Mouse (Mus musculus) lung, postnatal 4 days (tissue): ENCODE data around the gene Vkorc1.
"Not testable (repeated sequence)": the region's sequence is repeated elsewhere in the genome, so short reads cannot be mapped to it uniquely, and the experiment has no call there.

Experiments
- DNase-seq, 2 experiments: peaks; one replicate each; pipeline ENCODE4 v3.0.0; 2021

Vkorc1 gene

DNA sequence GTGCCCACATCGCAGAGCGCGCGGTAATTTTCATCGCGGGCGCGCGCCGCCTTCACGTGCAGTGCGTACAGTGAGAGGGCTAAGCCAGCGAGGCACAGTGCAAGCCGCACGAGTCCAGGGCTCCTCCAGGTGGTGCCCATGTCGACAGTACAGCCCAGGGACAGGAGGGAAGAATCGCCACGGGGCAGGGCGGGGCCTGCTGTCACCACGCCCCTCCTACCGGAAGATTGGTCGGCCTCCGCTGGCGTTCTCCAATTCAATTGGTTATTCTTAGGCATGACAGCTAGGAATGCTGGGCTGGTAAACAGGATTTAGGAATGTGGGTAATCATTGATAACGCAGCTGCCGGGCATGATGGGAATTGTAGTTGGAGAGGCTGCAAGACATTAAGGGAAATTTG is at the start of gene Vkorc1, which contains the start of gene Gm21974:
Gene Vkorc1, minus strand, starts transcription at position 176 of the 400 bp plus-strand sequence.
Gene Gm21974, minus strand, starts transcription at position 13 of the 400 bp plus-strand sequence.
- DNase-seq = peak; percentile 95 to 98

GRCm38 (mm10) chr7:127944614-127945013 is 49.2 kb upstream of the Vkorc1 start:
- DNase-seq = peak; percentile 34 to 55

- DNase-seq = not testable (repeated sequence)
Observed at GRCm38 (mm10) chr7:127942097-127942496, 46.7 kb upstream of the Vkorc1 start.

- no peak for DNase-seq
Observed at GRCm38 (mm10) chr7:127936216-127936884, 40.9 kb upstream of the Vkorc1 start.

GRCm38 (mm10) chr7:127935748-127936159 is 40.3 kb upstream of the Vkorc1 start:
- no peak for DNase-seq

GRCm38 (mm10) chr7:127935028-127935722 is 39.8 kb upstream of the Vkorc1 start:
- peak; percentile 97 for DNase-seq

- peak in 1 of 2 experiments; percentile 18 for DNase-seq
Observed at GRCm38 (mm10) chr7:127934075-127934474, 38.7 kb upstream of the Vkorc1 start.

- peak; percentile 72 to 88 for DNase-seq
Observed at GRCm38 (mm10) chr7:127932273-127933031, 37.0 kb upstream of the Vkorc1 start.

GRCm38 (mm10) chr7:127931351-127932135 is 36.1 kb upstream of the Vkorc1 start:
- peak; percentile 69 to 84 for DNase-seq

GRCm38 (mm10) chr7:127930636-127931035 is 35.2 kb upstream of the Vkorc1 start:
- DNase-seq = no peak

GRCm38 (mm10) chr7:127929923-127930322 is 34.5 kb upstream of the Vkorc1 start, which contains the start of gene Prss8:
Gene Prss8 (minus strand): TSS chr7:127930104.
- DNase-seq = peak; percentile 80 to 90

DNA sequence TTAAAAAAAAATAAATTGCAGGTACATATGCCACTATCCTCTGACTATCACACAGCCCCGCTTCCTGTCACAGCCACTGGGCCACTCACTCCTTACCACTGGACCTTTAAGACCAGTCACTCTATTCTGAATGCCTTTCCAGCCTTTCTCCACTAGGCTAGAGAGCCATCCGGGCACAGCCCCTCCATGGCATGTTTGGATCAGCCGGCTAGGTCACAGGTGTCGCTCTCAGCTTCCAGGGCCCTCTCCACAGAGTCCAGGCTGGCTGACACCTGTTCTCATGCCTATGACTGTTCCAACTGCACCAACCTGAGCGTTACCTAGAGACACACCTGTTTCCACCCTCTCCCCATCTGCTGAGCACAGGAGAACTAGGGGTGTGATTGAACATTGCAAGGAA is 33.2 kb upstream of the Vkorc1 start:
- DNase-seq = peak in 1 of 2 experiments; percentile 69

DNA sequence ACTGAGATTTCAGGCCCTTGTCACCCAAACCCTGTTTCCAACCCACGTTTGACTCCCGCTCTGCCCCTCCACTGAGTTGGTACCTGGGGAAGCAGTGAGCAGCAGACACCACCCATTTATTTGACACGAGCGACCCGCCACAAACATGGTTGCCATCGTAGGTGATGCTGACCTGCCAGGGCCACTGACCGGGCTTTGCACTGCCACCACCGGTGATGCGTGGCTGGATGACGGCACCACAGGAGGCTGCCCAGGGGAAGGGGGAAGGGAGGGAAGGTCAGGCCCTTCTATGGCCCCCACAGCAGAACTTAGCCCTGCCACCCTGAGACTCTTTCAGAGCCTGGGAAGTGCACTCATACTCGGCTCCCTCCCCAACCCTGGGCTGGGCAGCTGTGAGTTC is 32.3 kb upstream of the Vkorc1 start:
- DNase-seq = no peak

DNA sequence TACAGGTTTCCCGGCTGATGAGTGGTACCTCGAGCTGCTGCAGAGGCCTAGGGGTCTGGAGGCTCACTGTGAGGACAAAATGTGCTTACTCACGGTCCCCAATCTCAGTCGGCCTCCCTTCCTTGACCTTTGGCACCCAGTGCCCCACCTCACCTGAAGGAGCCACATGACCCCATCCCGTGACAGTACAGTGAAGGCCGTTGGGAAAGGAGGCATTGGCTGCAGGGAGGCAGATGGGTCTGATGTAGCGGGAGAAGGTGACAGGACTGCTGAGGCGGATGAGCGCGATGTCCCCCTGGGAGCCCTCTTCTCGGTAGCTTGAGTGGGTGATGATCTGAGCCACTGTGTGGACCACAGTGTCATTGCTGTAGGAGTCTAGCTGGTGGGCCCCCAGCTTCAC is 31.4 kb upstream of the Vkorc1 start:
- DNase-seq = no peak

GRCm38 (mm10) chr7:127926066-127926465 is 30.6 kb upstream of the Vkorc1 start:
- no peak for DNase-seq

DNA sequence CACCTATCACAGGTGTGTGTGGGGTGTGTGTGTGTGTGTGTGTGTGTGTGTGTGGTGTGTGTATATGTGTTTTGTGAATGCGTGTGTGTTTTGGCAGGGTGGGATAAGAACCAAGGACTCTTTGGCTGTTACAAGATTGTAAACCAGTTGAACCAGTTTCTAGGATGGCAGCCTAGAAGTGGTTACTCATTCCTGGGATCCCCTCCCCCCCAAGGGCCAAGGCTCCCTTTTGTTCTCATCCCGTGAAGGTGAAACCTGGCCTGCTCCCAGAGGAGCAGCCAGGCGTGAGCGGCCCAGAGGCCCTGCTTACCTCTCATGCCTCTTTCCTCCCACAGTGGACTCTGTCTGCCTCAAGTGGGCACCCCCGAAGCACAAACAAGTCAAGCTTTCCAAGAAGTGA is 29.8 kb upstream of the Vkorc1 start:
- DNase-seq = peak; percentile 75 to 90

DNA sequence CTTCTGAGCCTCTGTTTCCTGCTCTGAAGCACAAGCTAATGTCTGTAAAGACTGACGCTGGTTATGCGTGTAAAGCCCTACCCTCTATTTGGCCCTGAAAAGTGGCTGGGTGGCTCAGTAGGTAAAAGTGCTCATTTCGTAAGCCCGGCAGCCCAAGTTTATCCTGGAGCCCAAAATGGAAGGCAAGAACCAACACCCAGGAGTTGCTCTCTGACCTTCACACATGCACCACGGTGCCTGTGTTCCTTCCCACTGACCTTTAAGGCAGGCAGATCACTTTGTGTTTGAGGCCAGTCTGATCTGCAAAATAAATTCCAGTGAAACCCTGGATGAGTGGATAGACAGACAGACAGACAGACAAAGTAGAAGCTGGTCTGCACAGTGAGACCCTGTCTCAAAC is 28.3 kb upstream of the Vkorc1 start:
- no peak for DNase-seq

DNA sequence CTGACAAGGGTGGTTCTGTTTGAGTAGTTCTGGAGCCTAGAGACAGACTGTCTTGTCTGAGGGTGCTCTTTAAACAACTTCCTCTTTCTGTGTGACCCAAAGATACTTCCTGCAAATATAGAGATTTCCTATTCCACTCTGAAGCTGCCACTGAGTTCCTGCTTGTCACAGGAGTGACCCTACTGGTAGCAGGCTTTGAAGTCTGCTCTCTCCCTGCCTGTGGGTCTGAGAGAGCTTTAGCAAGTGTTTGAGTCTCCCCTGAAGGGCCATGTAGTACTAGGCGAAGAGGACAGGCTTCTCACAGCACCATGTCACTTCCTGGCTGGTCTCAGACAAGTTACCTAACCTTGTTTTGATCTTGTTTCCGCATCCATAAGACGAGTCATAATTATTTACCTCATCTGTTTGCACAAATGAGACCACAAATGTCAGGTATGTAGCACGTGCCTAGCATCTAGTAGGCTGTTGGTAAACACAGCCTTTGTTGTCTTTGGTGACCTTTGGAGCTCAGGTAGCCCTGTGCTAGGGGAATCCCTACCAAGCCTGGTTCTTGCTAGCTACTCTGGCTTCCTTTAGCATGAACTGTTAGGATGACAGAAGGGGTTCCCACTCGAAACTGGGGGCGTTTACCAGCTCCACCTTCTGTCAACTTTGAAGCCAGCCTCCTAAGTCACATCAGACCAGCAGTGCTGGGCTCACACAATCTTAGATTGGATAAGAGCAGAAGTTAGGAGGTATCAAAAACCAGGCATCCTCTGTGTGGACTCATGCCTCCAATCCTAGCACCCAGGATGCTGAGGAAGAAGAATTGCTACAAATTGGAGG is 27.2 kb upstream of the Vkorc1 start:
- DNase-seq = peak in 1 of 2 experiments; percentile 42

DNA sequence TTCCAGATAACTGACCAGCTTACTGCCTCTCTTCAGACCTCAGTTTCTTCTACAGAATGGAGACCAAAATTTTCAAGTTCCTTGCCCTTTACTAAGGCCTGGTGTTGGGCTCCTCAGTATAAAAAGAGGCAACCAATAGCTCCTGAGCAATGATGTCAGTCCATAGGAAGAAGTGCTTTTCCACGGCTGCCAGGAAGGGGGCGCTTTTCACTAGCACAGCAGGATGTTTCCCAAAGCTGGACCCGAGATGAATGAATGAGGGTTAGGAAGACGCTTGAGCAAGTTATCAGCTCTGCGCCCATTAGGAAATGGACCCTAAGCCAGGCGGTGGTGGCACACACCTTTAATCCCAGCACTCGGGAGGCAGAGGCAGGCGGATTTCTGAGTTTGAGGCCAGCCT is 26.1 kb upstream of the Vkorc1 start:
- peak; percentile 58 to 65 for DNase-seq

GRCm38 (mm10) chr7:127919290-127919689 is 23.9 kb upstream of the Vkorc1 start:
- no peak for DNase-seq

DNA sequence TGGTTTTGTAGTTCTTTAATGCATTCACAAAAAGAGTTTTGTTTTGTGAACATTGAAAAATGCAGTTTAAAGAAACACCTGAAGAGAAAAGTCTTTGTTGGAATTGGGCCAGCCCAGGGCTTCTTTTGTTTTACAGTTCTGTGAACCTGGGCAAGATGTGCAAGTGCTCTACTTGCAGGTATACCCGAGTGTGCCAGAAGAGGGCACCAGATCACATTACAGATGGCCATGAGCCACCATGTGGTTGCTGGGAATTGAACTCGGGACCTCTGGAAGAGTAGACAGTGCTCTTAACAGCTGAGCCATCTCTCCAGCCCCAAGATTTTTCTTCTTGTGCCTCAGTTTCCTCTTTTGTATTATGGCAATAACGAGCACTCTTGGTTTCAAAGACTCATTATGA is 22.8 kb upstream of the Vkorc1 start:
- peak in 1 of 2 experiments; percentile 71 for DNase-seq

DNA sequence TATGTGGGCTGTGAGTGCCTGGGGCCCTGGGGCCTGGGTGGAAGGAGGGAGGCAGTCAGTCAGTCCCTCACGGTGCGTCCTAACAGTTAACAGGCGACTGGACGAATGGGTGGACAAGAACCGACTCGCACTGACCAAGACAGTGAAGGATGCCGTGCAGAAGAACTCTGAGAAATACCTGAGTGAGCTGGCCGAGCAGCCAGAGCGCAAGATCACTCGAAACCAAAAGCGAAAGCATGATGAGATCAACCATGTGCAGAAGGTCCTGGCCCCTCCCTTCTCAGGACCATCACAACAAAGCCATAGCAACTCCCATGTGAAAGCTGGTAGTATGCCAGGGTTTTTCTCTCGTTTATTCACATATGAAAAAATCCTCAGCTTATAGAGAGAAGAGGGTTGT is 19.9 kb upstream of the Vkorc1 start:
- DNase-seq = no peak
